Mouse (Mus musculus) olfactory bulb, adult 2 months (tissue): ENCODE results near the gene Hoxc4. TPM values are rescaled to one million over a fixed set of nuclear protein-coding genes. Genes with fewer than 3 reads are reported as not detected.

ENCODE experiments used
- H3K27ac ChIP-seq: fragments of 200-500 bp; 2 replicates; pipeline ENCODE4 v1.5.1; 2012; ENCODE audit warnings: low read depth, low read length; ENCODE audit not compliant: insufficient read depth
- H3K4me1 ChIP-seq: fragments of 200-500 bp; 2 replicates; pipeline ENCODE4 v1.6.1; 2012; ENCODE audit warnings: low read length; ENCODE audit not compliant: control insufficient read depth, insufficient read depth
- H3K4me3 ChIP-seq: fragments of 200-500 bp; 2 replicates; pipeline ENCODE4 v1.5.1; 2012; ENCODE audit warnings: mild to moderate bottlenecking, low read depth, low read length, moderate library complexity; ENCODE audit not compliant: insufficient read depth
- CTCF ChIP-seq: fragments of 200-500 bp; IDR thresholded peaks from 2 replicates; pipeline ENCODE4 v1.5.1; 2012; ENCODE audit warnings: low read depth, mild to moderate bottlenecking, low read length, moderate library complexity; ENCODE audit not compliant: insufficient read depth
- POLR2A ChIP-seq: fragments of 200-500 bp; IDR thresholded peaks from 2 replicates; pipeline ENCODE4 v1.6.1; 2012; ENCODE audit warnings: mild to moderate bottlenecking, low read depth, low read length, moderate library complexity; ENCODE audit not compliant: insufficient read depth
- WGBS: fragments of 180-500 bp; shearing (Covaris S2); methylation state at CpG from one replicate; pipeline ENCODE4 v1.1.7; 2018; 5-methylcytosine and 5-hydroxymethylcytosine counted together
- polyA plus RNA-seq: library from polyadenylated mRNA; stranded (reverse); fragments of >200 nt; gene quantifications from 2 replicates; pipeline ENCODE4 v1.2.4, GENCODE M21; 2012; ENCODE audit warnings: low replicate concordance; ENCODE audit not compliant: missing spikeins, insufficient read depth, insufficient read length

Hoxc4 gene
- polyA plus RNA-seq, 1 experiment = not detected

GRCm38 (mm10) chr15:103060341-103061130 lies 41.8 kb downstream of the Hoxc4 start:
- Histone ChIP-seq H3K4me1 (no peaks in the 10 kb centered on the region), H3K27ac (no peak overlapping the region), H3K4me3 (no peak overlapping the region)
- TF ChIP-seq CTCF = no peak
- TF ChIP-seq POLR2A = no peak
- WGBS = 8% methylated on average over 36 of the region's 36 CpGs

GRCm38 (mm10) chr15:103061131-103061825 lies 42.5 kb downstream of the Hoxc4 start:
- no peak overlapping the region for H3K27ac ChIP-seq
- no peaks in the 10 kb centered on the region for H3K4me1 ChIP-seq
- WGBS = 6% methylated on average over 30 of the region's 30 CpGs
- TF ChIP-seq POLR2A (no peak), CTCF (no peak)
- H3K4me3 ChIP-seq = no peak overlapping the region

- TF ChIP-seq POLR2A (no peak), CTCF (no peak)
- WGBS = 24% methylated on average over 2 of the region's 2 CpGs
- Histone ChIP-seq H3K27ac (no peak overlapping the region), H3K4me3 (no peak overlapping the region), H3K4me1 (no peaks in the 10 kb centered on the region)
Observed at GRCm38 (mm10) chr15:103061988-103062387, 43.3 kb downstream of the Hoxc4 start.

GRCm38 (mm10) chr15:103065642-103066041 lies 46.9 kb downstream of the Hoxc4 start:
- Histone ChIP-seq H3K27ac (no peak overlapping the region), H3K4me1 (peaks cover 3% of the 10 kb centered on the region; the same call in 1 of the 2 replicates), H3K4me3 (no peak overlapping the region)
- TF ChIP-seq POLR2A (no peak), CTCF (no peak)
- 47% methylated on average over 7 of the region's 7 CpGs for WGBS

- no peak overlapping the region for H3K27ac ChIP-seq
- H3K4me1 ChIP-seq = peaks cover 3% of the 10 kb centered on the region; the same call in 1 of the 2 replicates
- no peak overlapping the region for H3K4me3 ChIP-seq
- TF ChIP-seq CTCF (no peak), POLR2A (no peak)
- WGBS = 77% methylated on average over 4 of the region's 4 CpGs
Observed at GRCm38 (mm10) chr15:103067701-103068100, 49.0 kb downstream of the Hoxc4 start.

GRCm38 (mm10) chr15:103069173-103069572 lies 50.4 kb downstream of the Hoxc4 start:
- WGBS = 6% methylated on average over 18 of the region's 18 CpGs
- TF ChIP-seq CTCF (no peak), POLR2A (no peak)
- Histone ChIP-seq H3K4me1 (peaks cover 3% of the 10 kb centered on the region; the same call in 1 of the 2 replicates), H3K27ac (no peak overlapping the region), H3K4me3 (no peak overlapping the region)

- WGBS = 55% methylated on average over 5 of the region's 5 CpGs
- TF ChIP-seq CTCF = no peak
- no peak for TF ChIP-seq POLR2A
Observed at GRCm38 (mm10) chr15:103071266-103071665, 52.5 kb downstream of the Hoxc4 start.

GRCm38 (mm10) chr15:103074663-103075415 lies 56.1 kb downstream of the Hoxc4 start:
- TF ChIP-seq POLR2A = no peak
- TF ChIP-seq CTCF = no peak
- no peak overlapping the region for H3K27ac ChIP-seq
- no peak overlapping the region for H3K4me3 ChIP-seq
- H3K4me1 ChIP-seq = no peaks in the 10 kb centered on the region
- 77% methylated on average over 11 of the region's 11 CpGs for WGBS

More at GRCm38 (mm10) chr15:103071266-103071665, 52.5 kb downstream of the Hoxc4 start:
- Histone ChIP-seq H3K4me1 (peaks cover 3% of the 10 kb centered on the region; the same call in 1 of the 2 replicates), H3K4me3 (no peak overlapping the region), H3K27ac (no peak overlapping the region)

GRCm38 (mm10) chr15:103077673-103078072 lies 58.9 kb downstream of the Hoxc4 start:
- TF ChIP-seq CTCF = no peak
- TF ChIP-seq POLR2A = no peak
- Histone ChIP-seq H3K27ac (no peak overlapping the region), H3K4me3 (no peak overlapping the region), H3K4me1 (no peaks in the 10 kb centered on the region)
- 85% methylated on average over 2 of the region's 2 CpGs for WGBS

- 65% methylated on average over 4 of the region's 4 CpGs for WGBS
- H3K4me3 ChIP-seq = no peak overlapping the region
- no peak overlapping the region for H3K27ac ChIP-seq
- H3K4me1 ChIP-seq = peaks cover 13% of the 10 kb centered on the region
- TF ChIP-seq POLR2A (no peak), CTCF (no peak)
Observed at GRCm38 (mm10) chr15:103082622-103083021, 63.9 kb downstream of the Hoxc4 start.
